Mouse (Mus musculus) heart, adult 9 months (tissue): ENCODE measurements at regions not wholly inside any gene's neighbourhood (a gene's known extent, or its start where the extent isn't known, plus 50 kb on each side); places are given as distances from the start of the nearest gene placed in this dataset.
"Not testable (repeated sequence)": the region's sequence is repeated elsewhere in the genome, so short reads cannot be mapped to it uniquely, and the experiment has no call there.

Experiments
- DNase-seq, 2 experiments: peaks; one replicate each; pipeline ENCODE4 v3.0.0; 2022; ENCODE audit warnings: low spot score in 2 of 2

DNA sequence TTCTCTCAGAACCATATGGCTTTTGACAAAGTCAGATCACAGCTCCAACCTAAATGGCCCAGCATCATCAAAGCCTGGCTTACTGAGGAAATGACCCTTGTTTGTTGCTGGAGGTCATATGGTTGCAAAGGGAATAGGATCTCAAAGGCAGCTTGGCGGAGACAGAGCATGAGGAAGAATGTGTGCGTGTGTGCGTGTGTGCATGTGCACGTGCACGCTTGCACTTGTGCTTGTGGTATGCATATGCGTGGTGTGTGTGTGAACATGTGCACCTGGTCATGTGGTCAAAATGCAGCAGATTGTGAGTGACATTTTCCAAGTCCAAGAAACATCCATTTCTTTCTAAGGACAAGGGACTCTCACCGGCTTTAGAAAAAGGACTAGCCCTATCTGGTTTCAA, 216.9 kb downstream of the Dact1 start:
- DNase-seq, result no peak

DNA sequence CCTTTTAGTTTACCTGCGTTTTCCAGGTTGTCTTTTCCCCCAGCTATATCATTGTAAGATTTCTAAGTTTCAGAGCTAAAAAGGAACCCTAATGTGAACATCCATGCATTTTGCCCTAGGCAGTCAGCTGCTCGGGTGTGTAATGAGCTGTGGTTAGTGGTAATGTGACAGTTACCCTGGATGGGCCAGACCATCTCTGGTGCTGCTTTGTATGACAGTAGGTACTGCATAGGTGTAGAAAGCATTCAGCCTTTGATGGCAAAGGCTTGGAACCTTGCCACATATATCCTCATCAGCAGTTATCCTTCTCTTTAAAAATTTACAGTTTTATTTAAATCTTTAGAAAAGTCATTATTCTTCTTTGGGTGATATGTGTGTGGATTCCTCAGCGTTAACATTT, 222.5 kb downstream of the Dact1 start:
- DNase-seq, result no peak

DNA sequence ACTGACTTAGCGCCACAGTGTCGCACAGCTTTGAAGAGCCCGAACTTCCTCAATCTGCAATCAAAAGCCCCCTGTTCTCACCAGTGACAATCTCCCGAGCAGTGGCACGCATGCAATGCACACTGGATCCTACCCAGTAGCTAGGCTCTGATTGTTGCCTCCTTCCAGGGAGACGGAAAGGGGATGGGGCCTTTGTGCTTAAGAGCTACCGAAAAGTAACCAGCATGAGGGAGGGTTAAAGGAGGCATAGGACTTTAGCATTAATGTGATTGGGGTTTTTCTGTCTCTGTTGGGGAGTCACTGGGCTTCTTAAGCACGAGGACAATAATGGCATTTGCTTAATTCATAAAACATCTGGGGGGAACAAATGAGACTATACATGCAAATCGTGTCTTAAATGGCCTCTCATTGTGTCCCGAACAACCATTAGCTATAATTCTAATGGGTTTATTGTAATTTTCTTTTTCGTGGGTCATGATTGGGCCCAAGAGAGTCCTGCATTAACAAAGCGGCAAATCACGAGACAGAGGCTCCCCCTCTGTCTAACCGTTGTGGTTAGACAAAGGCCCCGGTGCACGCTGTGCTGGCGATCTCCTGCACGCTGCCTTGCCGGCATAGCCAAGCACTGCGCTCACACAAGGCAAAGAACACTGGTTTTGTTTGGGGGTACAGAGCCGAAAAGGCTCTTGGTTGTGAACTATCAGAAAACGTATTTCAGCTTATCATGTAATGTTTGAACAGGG, 223.2 kb downstream of the Dact1 start:
- no peak for DNase-seq

DNA sequence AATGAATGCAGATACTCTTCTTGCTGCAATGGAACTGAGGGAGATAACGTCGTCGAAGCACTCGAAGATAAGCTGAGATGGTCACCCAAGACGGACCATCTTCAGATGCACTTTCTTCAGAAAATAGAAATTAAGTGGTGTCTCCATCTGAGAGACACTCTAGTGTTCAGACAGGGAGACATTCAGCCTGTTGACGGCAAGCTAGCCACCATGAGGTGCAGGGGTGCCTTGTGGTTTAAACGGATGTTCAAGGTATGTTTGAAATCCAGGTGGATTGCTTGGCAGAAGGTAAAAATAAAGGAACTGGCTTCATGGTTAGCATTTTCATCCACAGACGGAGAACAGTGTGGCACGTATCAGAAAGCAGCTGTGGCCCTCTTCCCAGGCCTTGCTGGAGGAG, 224.0 kb downstream of the Dact1 start:
- no peak for DNase-seq

DNA sequence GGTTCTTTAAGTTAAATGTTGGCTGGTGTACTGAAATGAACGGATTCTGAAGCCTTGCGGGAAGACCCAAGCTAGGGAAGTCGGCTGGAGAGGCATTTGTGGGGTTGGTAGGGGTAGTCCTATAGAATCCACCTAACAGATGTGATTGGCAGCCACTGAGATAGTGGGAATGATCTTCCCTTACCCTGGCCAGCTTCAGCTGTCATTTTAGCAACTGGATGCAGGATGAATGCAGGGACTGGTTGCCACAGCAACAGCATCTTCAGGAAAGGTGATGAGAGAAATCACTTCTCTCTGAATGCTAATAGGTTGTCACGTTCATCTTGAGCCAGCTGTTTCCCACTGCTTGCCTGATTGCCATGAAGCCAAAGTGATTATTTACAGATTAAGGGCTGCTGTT, 224.5 kb downstream of the Dact1 start:
- no peak for DNase-seq

DNA sequence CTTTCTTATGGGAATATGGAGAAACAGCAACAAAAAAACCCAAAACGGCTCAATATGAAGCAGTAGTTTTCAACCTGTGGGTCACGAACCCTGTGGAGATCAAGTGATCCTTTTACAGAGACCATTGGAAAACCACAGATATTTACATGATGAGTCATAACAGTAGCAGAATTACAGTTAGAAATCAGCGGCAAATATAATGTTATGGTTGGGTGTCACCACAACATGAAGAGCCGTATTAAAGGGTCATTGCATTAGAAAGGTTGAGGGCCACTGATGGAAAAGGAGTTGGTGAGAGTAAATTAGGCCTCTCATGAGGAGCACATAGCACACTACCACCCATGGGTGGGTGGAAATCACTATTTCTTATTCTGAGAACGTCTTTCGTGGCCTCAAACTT, 225.6 kb downstream of the Dact1 start:
- DNase-seq, result no peak

DNA sequence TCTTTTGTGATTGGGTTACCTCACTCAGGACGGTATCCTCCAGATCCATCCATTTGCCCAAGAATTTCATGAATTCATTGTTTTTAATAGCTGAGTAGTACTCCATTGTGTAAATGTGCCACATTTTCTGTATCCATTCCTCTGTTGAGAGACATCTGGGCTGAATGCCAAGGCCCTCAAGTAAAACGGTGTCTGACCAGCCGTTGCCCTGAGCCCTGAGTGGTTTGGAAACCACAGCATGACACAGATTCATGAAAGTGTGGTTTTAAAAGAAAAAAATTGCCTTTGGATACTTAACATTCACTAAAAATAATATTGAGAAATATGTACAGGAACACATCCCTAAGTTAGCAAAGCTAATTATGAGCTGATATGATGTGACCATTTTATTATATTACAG, 226.1 kb downstream of the Dact1 start:
- DNase-seq, result not testable (repeated sequence)

DNA sequence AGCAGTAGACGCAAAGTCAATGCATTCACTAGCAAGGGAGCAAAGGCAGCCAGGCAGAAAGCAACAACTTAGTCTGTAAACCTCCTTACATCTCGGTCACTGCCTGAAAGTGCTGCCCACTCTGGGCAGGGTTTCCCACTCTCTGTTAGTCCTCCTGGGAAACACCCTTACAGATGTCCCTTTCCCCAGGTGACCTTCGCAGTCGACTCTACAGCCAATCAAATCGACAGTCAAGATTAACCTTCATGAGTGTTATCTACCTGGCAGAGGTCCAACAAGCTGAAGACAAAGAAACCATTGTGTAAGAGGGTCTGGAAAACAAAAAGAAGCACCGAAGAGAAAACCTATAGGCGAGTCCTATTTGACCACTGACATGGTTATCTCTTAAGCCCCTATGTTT, 229.0 kb downstream of the Dact1 start:
- no peak for DNase-seq

DNA sequence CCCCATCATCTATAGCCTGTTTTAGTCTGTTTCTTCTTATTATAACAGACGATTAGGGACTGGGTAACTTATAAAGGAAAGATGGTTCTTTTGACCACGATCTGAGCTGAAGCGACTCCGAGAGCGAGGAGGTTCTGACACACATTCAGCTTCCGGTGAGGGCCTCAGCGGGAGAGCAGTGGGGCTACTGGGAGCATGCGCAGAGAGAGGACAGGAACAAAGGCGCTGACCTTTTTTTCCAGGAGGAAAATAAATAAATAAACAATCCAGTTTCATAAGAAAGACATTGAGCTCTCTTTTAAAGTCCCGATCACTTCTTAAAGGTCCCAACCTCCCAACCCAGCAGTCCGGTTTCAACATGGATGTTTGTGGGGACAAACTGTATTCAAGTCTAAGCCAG, 230.6 kb downstream of the Dact1 start:
- no peak for DNase-seq

DNA sequence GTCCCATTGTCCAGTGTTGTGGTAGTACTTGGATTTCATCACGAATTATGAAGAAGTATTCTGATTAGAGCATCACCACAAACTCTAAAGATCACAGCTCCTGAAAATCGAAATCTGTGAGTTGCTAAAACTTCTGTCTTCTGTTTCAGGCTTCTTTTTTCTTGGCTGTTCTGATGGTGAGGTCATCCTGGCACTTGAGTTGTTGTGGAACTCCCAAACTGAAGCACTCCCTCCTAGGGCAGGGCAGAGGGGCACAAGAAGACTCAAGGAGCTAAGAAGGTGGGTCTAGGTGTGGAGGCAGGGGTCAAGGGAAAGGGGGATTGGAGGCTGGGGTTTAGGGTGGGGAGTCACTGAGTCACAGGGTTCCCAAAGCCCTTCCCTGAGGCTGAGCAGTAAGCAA, 232.3 kb downstream of the Dact1 start:
- DNase-seq, result peak in 1 of 2 experiments; percentile 30

DNA sequence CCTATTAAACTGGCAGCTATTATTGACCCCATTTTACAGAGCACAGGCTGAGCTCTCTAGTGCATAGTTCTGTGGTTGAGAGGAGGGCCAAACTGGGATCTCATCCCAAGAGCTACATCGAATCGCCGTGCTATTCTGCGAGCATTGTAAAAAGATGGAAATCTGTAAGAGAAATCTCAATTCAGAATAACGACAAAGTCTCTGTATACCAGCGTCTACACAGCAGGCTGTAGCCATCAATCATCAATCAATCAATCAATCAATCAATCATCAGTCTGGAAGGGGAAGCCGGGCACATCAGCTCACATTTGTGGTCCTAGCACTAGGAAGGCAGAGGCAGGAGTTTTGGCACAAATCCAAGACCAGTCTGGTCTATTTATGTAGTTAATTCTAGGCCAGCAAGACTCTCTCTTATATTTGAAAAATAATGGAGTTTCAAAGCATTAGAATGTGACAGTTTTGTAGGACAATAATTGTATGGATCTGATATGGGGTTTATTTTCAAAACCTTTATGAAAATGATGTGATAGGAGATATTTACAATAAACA, 234.0 kb downstream of the Dact1 start:
- no peak for DNase-seq

DNA sequence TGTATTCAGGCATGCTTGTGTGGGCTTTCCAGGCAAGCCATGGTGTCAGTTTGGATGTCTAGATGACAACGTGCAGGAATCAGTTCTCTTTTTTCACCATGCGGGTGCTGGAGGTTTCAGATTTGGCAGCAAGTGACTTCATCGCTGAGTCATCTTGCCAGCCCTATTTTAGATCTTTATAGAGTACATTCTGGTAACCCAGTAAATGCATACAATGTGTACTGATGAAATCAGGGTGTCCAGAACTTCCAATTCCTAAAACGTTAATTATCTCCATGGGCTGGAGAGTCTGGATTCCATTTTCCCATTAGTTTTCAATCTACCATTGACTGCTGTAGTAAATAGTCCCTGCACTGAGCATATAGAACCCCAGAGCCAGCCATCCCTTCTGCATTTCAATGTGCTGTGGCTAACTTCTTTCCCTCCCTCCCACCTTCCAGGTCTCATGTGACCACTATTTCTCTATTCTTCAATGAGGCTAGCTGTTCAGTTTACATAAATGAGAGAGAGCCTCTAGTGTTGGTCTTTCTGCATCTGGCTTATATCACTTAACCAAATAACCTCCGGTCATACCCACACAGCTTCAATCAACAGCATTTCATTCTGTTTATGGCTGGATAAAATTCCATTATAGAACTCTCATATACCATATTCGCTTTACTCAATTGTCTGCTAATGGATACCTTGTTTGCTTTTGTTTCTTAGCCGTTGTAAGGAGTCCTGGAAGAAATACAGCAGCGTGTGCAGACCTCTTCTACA, 234.9 kb downstream of the Dact1 start:
- peak; percentile 17 to 21 for DNase-seq

DNA sequence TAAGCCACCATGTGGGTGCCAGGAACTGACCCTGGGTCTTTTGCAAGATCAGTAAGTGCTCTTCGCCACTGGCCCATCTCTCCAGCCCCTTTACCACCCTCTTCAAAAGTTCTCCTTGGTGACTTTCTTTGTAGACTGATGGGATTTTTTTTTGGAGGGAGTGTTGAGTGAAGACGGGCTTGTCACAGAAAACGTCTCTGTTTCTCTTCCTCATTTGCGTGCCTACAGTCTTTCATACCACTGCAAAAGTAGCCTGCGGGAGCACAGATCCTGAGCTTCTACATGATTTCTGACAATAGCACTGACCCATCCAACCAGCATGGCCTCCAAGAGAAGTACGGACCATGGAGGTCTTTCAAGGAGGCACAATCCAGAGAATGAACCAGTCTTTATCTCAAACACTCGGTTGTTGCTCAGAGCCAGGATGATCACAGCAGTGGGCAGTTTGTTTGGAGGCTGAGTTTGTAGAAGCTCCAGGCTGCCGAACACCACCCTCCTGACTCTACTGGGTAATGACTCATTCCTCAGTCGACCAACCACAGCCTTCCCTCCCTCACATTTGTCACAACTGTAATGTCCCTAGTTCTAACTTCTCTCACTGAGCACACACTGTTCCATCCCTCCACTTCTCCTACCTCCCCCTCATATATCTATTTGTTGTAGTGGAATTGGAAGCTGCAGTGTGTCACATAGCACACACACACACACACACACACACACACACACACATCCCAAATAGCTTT, 237.0 kb downstream of the Dact1 start:
- no peak for DNase-seq

DNA sequence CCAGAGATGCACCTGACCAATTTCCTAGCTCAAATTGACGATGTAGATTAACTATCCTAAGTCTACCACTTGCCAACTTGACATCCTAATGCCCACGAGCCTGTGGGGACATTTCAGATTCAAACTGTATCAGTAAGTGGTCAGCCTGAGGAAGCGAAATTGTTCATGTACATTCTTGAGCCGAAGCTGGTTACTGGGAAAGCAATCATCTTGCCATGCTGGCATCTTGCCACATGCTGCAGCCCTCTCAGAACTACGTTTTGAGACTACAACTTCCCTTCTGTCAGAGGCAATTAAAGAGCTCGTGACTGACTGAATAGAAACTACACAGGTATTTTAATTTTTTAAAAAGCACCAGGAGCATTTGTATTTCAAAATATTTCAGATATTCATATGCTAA, 239.7 kb downstream of the Dact1 start:
- no peak for DNase-seq

DNA sequence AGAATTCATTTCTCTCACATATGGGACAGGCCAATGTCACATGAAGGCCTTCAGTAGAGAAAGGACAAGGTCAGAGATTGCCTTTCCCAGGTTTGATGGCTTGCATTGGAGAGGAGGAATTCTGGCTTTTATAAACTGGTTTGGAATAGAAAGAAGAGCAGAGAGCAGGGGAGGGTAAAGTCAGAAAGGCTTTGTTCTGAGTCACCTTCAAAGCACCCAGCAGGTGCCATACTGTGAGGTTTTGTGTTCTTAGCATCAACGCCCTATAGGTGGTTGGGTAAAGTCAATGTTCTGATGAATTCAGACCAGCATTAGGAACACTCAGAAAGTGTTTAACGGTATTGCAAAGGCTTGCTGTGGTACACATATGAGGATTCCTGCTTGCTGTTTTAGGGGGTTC, 244.5 kb downstream of the Dact1 start:
- no peak for DNase-seq

DNA sequence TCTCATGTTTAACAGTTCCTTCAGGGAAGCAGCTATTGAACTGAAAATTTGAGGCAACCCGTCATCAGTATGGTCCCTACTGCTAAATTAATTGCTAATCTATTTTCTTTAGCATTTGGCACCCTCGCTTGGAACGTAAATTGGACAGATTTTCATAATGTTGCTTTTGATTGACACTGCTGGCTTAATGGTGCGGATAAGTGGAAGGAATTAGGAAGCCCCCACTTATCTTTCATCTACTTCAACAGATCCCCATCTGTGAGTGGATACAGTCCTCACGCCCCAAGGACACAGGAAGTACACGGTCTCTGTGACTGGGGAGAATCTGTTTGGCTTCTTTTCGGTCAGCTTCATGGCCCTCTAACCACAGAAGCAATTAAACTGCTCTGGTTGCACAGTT, 251.6 kb downstream of the Dact1 start:
- DNase-seq, result no peak

DNA sequence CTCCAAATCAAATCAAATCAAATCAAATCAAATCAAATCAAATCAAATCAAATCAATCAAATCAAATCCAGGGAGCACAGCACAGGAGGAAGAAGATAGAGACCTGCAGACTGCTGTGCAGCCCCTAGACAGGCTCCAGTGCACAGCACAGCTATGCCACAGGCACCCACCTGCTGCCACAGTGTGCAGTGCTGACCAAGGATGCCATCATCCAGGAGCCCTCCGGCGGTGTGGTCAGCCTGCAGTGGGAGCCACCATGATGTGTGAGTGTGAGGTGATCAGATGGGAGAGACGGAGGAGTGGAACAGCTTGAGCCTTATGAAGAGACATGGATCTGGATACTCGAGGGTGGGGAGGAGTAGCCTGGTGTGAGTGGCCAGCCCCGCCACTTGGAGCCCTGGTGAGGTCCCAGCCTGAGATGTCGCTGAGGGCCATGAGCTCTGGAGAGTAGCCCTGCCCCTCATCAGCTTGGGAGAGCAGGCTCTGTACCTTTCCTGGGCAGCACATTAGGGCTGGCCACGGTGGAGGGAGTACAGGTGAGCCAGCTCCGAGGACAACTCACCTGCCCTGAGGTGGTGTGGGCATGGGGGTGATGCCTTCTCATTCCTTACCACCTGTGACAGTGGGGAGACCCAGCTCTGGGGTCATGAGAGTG, 252.4 kb downstream of the Dact1 start:
- no peak for DNase-seq

DNA sequence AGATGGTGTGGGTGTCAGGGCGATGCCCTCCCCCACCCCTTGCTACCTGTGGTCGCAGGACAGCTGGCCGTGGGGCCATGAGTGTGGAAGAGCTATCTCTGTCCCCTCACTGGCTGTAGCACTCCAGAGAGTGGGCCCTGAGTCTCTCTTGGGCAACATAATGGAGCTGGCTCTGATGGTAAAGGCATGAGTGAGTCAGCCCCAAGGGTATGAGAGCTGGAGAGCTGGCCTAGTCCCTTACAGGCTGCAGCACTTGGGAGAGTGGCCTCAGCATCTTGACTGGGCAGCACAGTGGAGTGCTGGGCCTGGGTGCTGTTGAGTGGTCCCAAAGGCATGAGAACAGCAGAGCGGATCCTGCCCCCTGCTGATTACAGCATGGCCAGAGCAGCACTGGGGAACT, 253.5 kb downstream of the Dact1 start:
- no peak for DNase-seq

DNA sequence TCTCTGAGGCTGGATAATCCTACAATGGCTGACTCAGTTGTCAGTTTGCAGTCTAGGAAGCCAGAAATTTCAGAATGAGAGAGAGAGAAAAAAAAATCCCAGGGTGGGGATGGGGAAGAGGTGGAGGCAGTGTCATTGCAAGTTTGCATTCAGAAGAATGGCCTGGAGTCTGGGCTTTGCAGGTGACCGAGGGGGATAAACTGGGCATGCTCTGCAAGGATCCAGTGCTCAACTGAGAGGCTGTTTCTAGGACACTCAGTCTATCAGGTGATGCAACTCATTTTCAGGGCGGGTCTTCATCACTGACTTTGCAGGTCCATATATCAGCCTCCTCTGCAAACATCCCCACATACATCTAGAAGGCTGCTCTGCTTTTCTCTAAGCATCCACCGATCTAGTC, 256.7 kb downstream of the Dact1 start:
- no peak for DNase-seq

DNA sequence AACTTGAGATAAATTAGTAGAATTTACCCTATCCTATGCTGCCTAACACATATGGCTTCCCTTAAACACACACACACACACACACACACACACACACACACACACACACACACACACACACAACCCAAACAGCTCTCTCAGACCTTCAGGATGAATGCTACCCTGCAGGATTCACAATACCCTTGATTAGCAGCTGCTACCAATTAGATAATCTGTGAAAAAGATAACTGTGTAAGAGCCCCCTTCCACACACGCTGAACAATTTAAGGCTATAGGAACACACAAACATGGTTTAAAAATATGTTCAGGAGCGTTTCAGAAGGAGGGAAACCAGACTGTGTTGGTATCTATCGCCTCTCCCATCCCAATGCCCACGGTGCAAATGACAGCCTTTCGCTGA, 258.6 kb downstream of the Dact1 start:
- no peak for DNase-seq

DNA sequence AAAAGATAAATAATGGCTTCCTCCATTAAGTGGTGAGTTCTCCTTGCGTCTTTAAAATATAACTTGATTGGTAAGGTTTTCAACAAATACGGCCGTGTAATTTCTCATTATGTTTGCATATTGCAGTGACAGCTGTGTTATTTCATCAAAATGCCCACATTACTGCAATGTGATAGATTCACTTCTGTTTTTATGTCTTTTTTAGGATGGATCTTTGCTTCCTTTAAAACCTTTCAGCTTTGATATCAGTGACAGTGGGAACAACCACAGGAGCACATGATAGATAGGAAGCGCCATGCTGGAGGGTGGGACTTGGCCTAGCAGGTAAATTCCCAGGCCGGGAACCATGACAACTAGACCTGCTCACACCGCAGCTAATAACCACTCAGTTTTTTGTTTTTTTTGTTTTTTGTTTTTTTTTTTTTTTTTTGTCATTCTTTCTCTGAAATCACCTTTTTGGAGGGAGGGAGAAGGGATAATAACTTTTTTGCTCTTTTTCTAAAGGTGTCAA, 259.3 kb downstream of the Dact1 start:
- no peak for DNase-seq

DNA sequence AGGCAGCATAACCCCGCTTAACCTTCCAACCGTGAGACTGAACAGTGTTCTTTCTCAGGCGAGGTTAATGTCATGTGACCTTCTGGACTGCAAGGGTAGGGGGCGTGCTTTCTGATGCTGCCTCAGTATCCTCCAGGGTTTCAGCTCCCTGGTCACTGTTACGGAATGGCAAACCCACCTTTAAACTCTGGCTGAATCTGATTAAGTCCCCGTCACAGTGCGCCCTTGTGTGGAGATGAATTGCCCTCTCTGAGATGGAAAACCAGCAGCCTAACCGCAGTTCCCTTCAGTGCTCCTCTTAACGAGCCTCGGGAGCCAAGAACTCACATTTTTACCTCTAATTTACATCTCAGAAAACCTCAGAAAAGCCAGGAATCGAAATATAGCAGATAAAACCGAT, 260.0 kb downstream of the Dact1 start:
- DNase-seq, result no peak
